Mouse (Mus musculus): ENCODE results near the gene BC053393. TPM values are rescaled to one million over a fixed set of nuclear protein-coding genes. Genes with fewer than 3 reads are reported as not detected.

The BC053393 gene
- total RNA-seq, 2 experiments from 2014 or later, result not detected

Other genes starting within 250 kb of the BC053393 start
- gene Itk, start 182.0 kb upstream of the BC053393 start, total RNA-seq (2015), result 0.91 TPM in 1 of 2 replicates, not detected in the other
- gene Itk, start 182.0 kb upstream of the BC053393 start, total RNA-seq (2017), result 0.46 and 0.95 TPM in 2 replicates
- not detected in 2 replicates for gene Fam71b, start 175.0 kb upstream of the BC053393 start, total RNA-seq (2015)
- not detected in 2 replicates for gene Fam71b, start 175.0 kb upstream of the BC053393 start, total RNA-seq (2017)
- 63.6 and 72.4 TPM in 2 replicates for gene Med7, start 134.6 kb upstream of the BC053393 start, total RNA-seq (2015)
- 16.2 and 27.1 TPM in 2 replicates for gene Med7, start 134.6 kb upstream of the BC053393 start, total RNA-seq (2017)
- 0.07 and 0.27 TPM in 2 replicates for gene Havcr2, start 116.6 kb upstream of the BC053393 start, total RNA-seq (2015)
- 0.54 and 0.92 TPM in 2 replicates for gene Havcr2, start 116.6 kb upstream of the BC053393 start, total RNA-seq (2017)
- gene Gm12169, start 47.3 kb upstream of the BC053393 start, total RNA-seq (2015), result not detected in 2 replicates
- gene Gm12169, start 47.3 kb upstream of the BC053393 start, total RNA-seq (2017), result not detected in 2 replicates
- gene Dppa1, start 57.7 kb downstream of the BC053393 start, total RNA-seq (2015), result not detected in 2 replicates
- not detected in 2 replicates for gene Dppa1, start 57.7 kb downstream of the BC053393 start, total RNA-seq (2017)
- gene Timd2, start 135.5 kb downstream of the BC053393 start, total RNA-seq (2015), result not detected in 2 replicates
- gene Timd2, start 135.5 kb downstream of the BC053393 start, total RNA-seq (2017), result not detected in 2 replicates
- 0.52 TPM in 1 of 2 replicates, not detected in the other for gene Havcr1, start 163.5 kb downstream of the BC053393 start, total RNA-seq (2015)
- gene Havcr1, start 163.5 kb downstream of the BC053393 start, total RNA-seq (2017), result not detected in 2 replicates
- 0.20 and 0.37 TPM in 2 replicates for gene Timd4, start 239.3 kb downstream of the BC053393 start, total RNA-seq (2015)
- gene Timd4, start 239.3 kb downstream of the BC053393 start, total RNA-seq (2017), result not detected in 2 replicates

Measured in megakaryocyte progenitor cell, adult 5-6 weeks (primary cell).